Mouse (Mus musculus) CH12.LX (cell line): Measurements from ENCODE around the gene Jun. TPM values are rescaled to one million over a fixed set of nuclear protein-coding genes. Genes with fewer than 3 reads are reported as not detected.
A peak's percentile ranks its signal among the peaks of the same experiment; 100 is the strongest.

Source experiments
- DNase-seq: peaks from one replicate; pipeline ENCODE4 v3.0.0-alpha.2; 2013; ENCODE audit errors: extremely low read depth
- H3K27ac ChIP-seq: 2 replicates; pipeline ENCODE4 v1.5.1; 2012; ENCODE audit warnings: low read depth, mild to moderate bottlenecking, control low read depth, moderate library complexity; ENCODE audit not compliant: insufficient read depth
- H3K27me3 ChIP-seq: replicated peaks from 2 replicates; pipeline ENCODE3; 2012; ENCODE audit warnings: inconsistent platforms
- H3K36me3 ChIP-seq, 2 experiments: replicated peaks in 1 of 2; 2 replicates each; pipeline versions ENCODE3 to v1.6.1; 2012; ENCODE audit warnings: inconsistent platforms in 1 of 2, low read length in 1 of 2, mild to moderate bottlenecking in 1 of 2, mixed read lengths in 1 of 2, moderate library complexity in 1 of 2; ENCODE audit not compliant: control insufficient read depth in 1 of 2, insufficient read depth in 1 of 2
- H3K4me1 ChIP-seq, 2 experiments: 2 replicates each; pipeline ENCODE4 v1.6.1; 2012; ENCODE audit warnings: inconsistent platforms in 1 of 2, moderate library complexity in 1 of 2; ENCODE audit not compliant: insufficient read depth in 2 of 2, control insufficient read depth in 1 of 2
- H3K4me2 ChIP-seq: 2 replicates; pipeline ENCODE4 v1.6.1; 2012; ENCODE audit warnings: low read depth, mild to moderate bottlenecking, control low read depth; ENCODE audit not compliant: poor library complexity, insufficient read depth, severe bottlenecking
- H3K4me3 ChIP-seq, 3 experiments: fragments of 150-350 bp in 1 of 3; sonication (generic) in 1 of 3; replicated peaks in 1 of 3; 2 replicates each; pipeline versions ENCODE3 to v1.5.1; 2011 to 2012; ENCODE audit warnings: low read depth in 2 of 3, low read length in 2 of 3, mild to moderate bottlenecking in 2 of 3, moderate library complexity in 2 of 3, control low read depth in 1 of 3, improper control_type of control experiment in 1 of 3, inconsistent platforms in 1 of 3, mixed read lengths in 1 of 3; ENCODE audit not compliant: poor library complexity in 1 of 3
- H3K79me2 ChIP-seq: replicated peaks from 2 replicates; pipeline ENCODE4 v1.6.1; 2012; ENCODE audit warnings: mild to moderate bottlenecking, moderate library complexity; ENCODE audit not compliant: control insufficient read depth, poor library complexity, insufficient read depth, severe bottlenecking; ENCODE audit errors: extremely low read depth
- H3K9ac ChIP-seq: 2 replicates; pipeline ENCODE4 v1.6.1; 2012; ENCODE audit warnings: low read depth, mild to moderate bottlenecking, control low read depth, moderate library complexity; ENCODE audit not compliant: insufficient read depth
- H3K9me3 ChIP-seq: replicated peaks from 2 replicates; pipeline ENCODE3; 2012; ENCODE audit warnings: low read length, inconsistent platforms, mixed read lengths
- BHLHE40 ChIP-seq: IDR thresholded peaks from 2 replicates; pipeline ENCODE4 v1.6.1; 2011; ENCODE audit warnings: mild to moderate bottlenecking, low read depth, low read length, improper control_type of control experiment
- CHD1 ChIP-seq: IDR thresholded peaks from 2 replicates; pipeline ENCODE4 v1.6.1; 2012; ENCODE audit warnings: low read depth, low read length, improper control_type of control experiment, inconsistent platforms
- CHD2 ChIP-seq: IDR thresholded peaks from 2 replicates; pipeline ENCODE4 v1.6.1; 2011; ENCODE audit warnings: low read length, improper control_type of control experiment
- CTCF ChIP-seq, 2 experiments: IDR thresholded peaks in 1 of 2; conservative IDR thresholded peaks in 1 of 2; 2 replicates each; pipeline ENCODE4 v1.5.1; 2011 to 2012; ENCODE audit warnings: low read depth in 2 of 2, low read length in 2 of 2, improper control_type of control experiment in 1 of 2, inconsistent platforms in 1 of 2, mild to moderate bottlenecking in 1 of 2, moderate library complexity in 1 of 2
- E2F4 ChIP-seq: IDR thresholded peaks from 2 replicates; pipeline ENCODE4 v1.6.1; 2011; ENCODE audit warnings: low read depth, low read length, improper control_type of control experiment; ENCODE audit not compliant: insufficient replicate concordance
- ELF1 ChIP-seq: IDR thresholded peaks from 2 replicates; pipeline ENCODE4 v1.6.1; 2014; ENCODE audit warnings: low read depth, mild to moderate bottlenecking, inconsistent platforms, low read length, improper control_type of control experiment
- EP300 ChIP-seq: IDR thresholded peaks from 2 replicates; pipeline ENCODE4 v1.6.1; 2011; ENCODE audit warnings: low read length, improper control_type of control experiment
- ETS1 ChIP-seq: conservative IDR thresholded peaks from 2 replicates; pipeline ENCODE4 v1.6.1; 2012; ENCODE audit warnings: low read depth, mild to moderate bottlenecking, inconsistent platforms, low read length, improper control_type of control experiment, moderate library complexity
- GABPA ChIP-seq: IDR thresholded peaks from 2 replicates; pipeline ENCODE4 v1.6.1; 2012; ENCODE audit warnings: low read depth, low read length, improper control_type of control experiment, inconsistent platforms; ENCODE audit not compliant: insufficient replicate concordance
- HCFC1 ChIP-seq: IDR thresholded peaks from 2 replicates; pipeline ENCODE4 v1.6.1; 2012; ENCODE audit warnings: low read depth, mild to moderate bottlenecking, inconsistent platforms, low read length, improper control_type of control experiment
- IRF4 ChIP-seq: IDR thresholded peaks from 2 replicates; pipeline ENCODE4 v1.6.1; 2014; ENCODE audit warnings: low read depth, mild to moderate bottlenecking, inconsistent platforms, low read length, improper control_type of control experiment
- JUN ChIP-seq: IDR thresholded peaks from 2 replicates; pipeline ENCODE4 v1.6.1; 2011; ENCODE audit warnings: low read depth, mild to moderate bottlenecking, low read length, improper control_type of control experiment, moderate library complexity; ENCODE audit not compliant: insufficient read depth
- JUND ChIP-seq: conservative IDR thresholded peaks from 2 replicates; pipeline ENCODE4 v1.6.1; 2011; ENCODE audit warnings: low read depth, low read length, improper control_type of control experiment
- KAT2A ChIP-seq: IDR thresholded peaks from 2 replicates; pipeline ENCODE4 v1.6.1; 2012; ENCODE audit warnings: low read length, improper control_type of control experiment, inconsistent platforms; ENCODE audit not compliant: insufficient replicate concordance
- MAFK ChIP-seq: IDR thresholded peaks from 2 replicates; pipeline ENCODE4 v1.6.1; 2011; ENCODE audit warnings: low read length, improper control_type of control experiment; ENCODE audit not compliant: insufficient replicate concordance
- MAX ChIP-seq: IDR thresholded peaks from 2 replicates; pipeline ENCODE4 v1.6.1; 2011; ENCODE audit warnings: low read length, improper control_type of control experiment
- MAZ ChIP-seq: IDR thresholded peaks from 2 replicates; pipeline ENCODE4 v1.6.1; 2012; ENCODE audit warnings: low read depth, mild to moderate bottlenecking, inconsistent platforms, low read length, improper control_type of control experiment, moderate library complexity
- MEF2A ChIP-seq: IDR thresholded peaks from 2 replicates; pipeline ENCODE4 v1.6.1; 2014; ENCODE audit warnings: low read depth, mild to moderate bottlenecking, inconsistent platforms, low read length, improper control_type of control experiment, borderline replicate concordance
- MXI1 ChIP-seq: IDR thresholded peaks from 2 replicates; pipeline ENCODE4 v1.6.1; 2011; ENCODE audit warnings: mild to moderate bottlenecking, low read depth, low read length, improper control_type of control experiment
- MYC ChIP-seq: IDR thresholded peaks from 2 replicates; pipeline ENCODE4 v1.6.1; 2011; ENCODE audit warnings: low read depth, mild to moderate bottlenecking, improper control_type of control experiment, low read length
- NELFE ChIP-seq: IDR thresholded peaks from 2 replicates; pipeline ENCODE4 v1.6.1; 2011; ENCODE audit warnings: low read depth, low read length, improper control_type of control experiment
- PAX5 ChIP-seq: IDR thresholded peaks from 2 replicates; pipeline ENCODE4 v1.6.1; 2012; ENCODE audit warnings: low read length, inconsistent platforms, mixed read lengths
- POLR2A ChIP-seq: IDR thresholded peaks from 2 replicates; pipeline ENCODE4 v1.6.1; 2011; ENCODE audit warnings: low read depth, mild to moderate bottlenecking, improper control_type of control experiment, low read length
- POLR2AphosphoS2 ChIP-seq: IDR thresholded peaks from 2 replicates; pipeline ENCODE4 v1.6.1; 2011; ENCODE audit warnings: low read depth, low read length, improper control_type of control experiment
- RAD21 ChIP-seq: IDR thresholded peaks from 2 replicates; pipeline ENCODE4 v1.6.1; 2011; ENCODE audit warnings: low read depth, mild to moderate bottlenecking, low read length, improper control_type of control experiment, moderate library complexity
- RCOR1 ChIP-seq: conservative IDR thresholded peaks from 2 replicates; pipeline ENCODE4 v1.6.1; 2012; ENCODE audit warnings: low read depth, mild to moderate bottlenecking, inconsistent platforms, low read length, improper control_type of control experiment
- SIN3A ChIP-seq: IDR thresholded peaks from 2 replicates; pipeline ENCODE4 v1.6.1; 2012; ENCODE audit warnings: low read length, improper control_type of control experiment, inconsistent platforms
- SMC3 ChIP-seq: IDR thresholded peaks from 2 replicates; pipeline ENCODE4 v1.6.1; 2011; ENCODE audit warnings: low read depth, low read length, improper control_type of control experiment
- TBP ChIP-seq: conservative IDR thresholded peaks from 2 replicates; pipeline ENCODE4 v1.6.1; 2011; ENCODE audit warnings: low read depth, low read length, improper control_type of control experiment
- TCF12 ChIP-seq: IDR thresholded peaks from 2 replicates; pipeline ENCODE4 v1.6.1; 2014; ENCODE audit warnings: low read depth, mild to moderate bottlenecking, inconsistent platforms, low read length, improper control_type of control experiment
- UBTF ChIP-seq: IDR thresholded peaks from 2 replicates; pipeline ENCODE4 v1.6.1; 2012; ENCODE audit warnings: low read depth, mild to moderate bottlenecking, inconsistent platforms, low read length, improper control_type of control experiment, moderate library complexity
- USF1 ChIP-seq: IDR thresholded peaks from 2 replicates; pipeline ENCODE4 v1.6.1; 2014; ENCODE audit warnings: low read depth, mild to moderate bottlenecking, inconsistent platforms, low read length, improper control_type of control experiment
- USF2 ChIP-seq: conservative IDR thresholded peaks from 2 replicates; pipeline ENCODE4 v1.6.1; 2011; ENCODE audit warnings: low read depth, low read length, improper control_type of control experiment
- ZC3H11A ChIP-seq: IDR thresholded peaks from 2 replicates; pipeline ENCODE4 v1.6.1; 2012; ENCODE audit warnings: low read depth, mild to moderate bottlenecking, inconsistent platforms, low read length, improper control_type of control experiment
- ZKSCAN1 ChIP-seq: IDR thresholded peaks from 2 replicates; pipeline ENCODE4 v1.6.1; 2012; ENCODE audit warnings: low read depth, inconsistent platforms, low read length, improper control_type of control experiment, borderline replicate concordance
- ZMIZ1 ChIP-seq: IDR thresholded peaks from 2 replicates; pipeline ENCODE4 v1.6.1; 2012; ENCODE audit warnings: low read depth, mild to moderate bottlenecking, inconsistent platforms, low read length, improper control_type of control experiment
- ZNF384 ChIP-seq: IDR thresholded peaks from 2 replicates; pipeline ENCODE4 v1.6.1; 2012; ENCODE audit warnings: low read depth, low read length, improper control_type of control experiment, inconsistent platforms
- dilution Hi-C: fragments of 300-500 bp; cut with MboI; formaldehyde crosslinking; loops from 2 replicates; pipeline ENCODE4 v1.14.3; 2020; ENCODE audit warnings: low sequenced_read_pairs; ENCODE audit not compliant: extremely low pct_unique_long_range_greater_than_20kb, extremely low pct_ligation_motif_present
- in situ Hi-C: fragments of 300-500 bp; cut with MboI; formaldehyde crosslinking; loops from 3 replicates; pipeline ENCODE4 v1.14.3; 2019; ENCODE audit warnings: low sequenced_read_pairs, low pct_ligation_motif_present, low pct_unique_long_range_greater_than_20kb, mixed read lengths
- polyA plus RNA-seq: library from polyadenylated mRNA; unstranded; fragments of >175 nt; gene quantifications from 2 replicates; pipeline ENCODE4 v1.2.1, GENCODE M21; 2012; ENCODE audit warnings: low read depth; ENCODE audit not compliant: insufficient read length
- total RNA-seq, 2 experiments: library from RNA; depleted of rRNA; stranded (reverse); fragments of 300-350 nt in 1 of 2; fragments of >200 nt in 1 of 2; gene quantifications; 2 replicates each; pipeline ENCODE4 v1.2.3; 2012 to 2014

The Jun gene
- total and polyA plus RNA-seq, 3 experiments: 7.2 to 15.0 (median 10.4) TPM

GRCm38 (mm10) chr4:95000147-95000546 lies 51.9 kb downstream of the Jun start (continued):
- 0 out of 2 replicates have a peak, but pooled peaks have one; percentile 53 for TF ChIP-seq MAFK
- TF ChIP-seq MYC: no peak
- TF ChIP-seq JUN: no peak
- no peak for TF ChIP-seq SMC3
- no peak for TF ChIP-seq ZC3H11A

GRCm38 (mm10) chr4:94999249-94999648 lies 52.8 kb downstream of the Jun start:
- dilution Hi-C loops (no loop called here), in situ Hi-C loops (no loop called here)
- H3K9me3 ChIP-seq: peaks cover 8% of the 10 kb centered on the region
- no peak overlapping the region for H3K4me3 ChIP-seq
- H3K36me3 ChIP-seq: no peaks in the 10 kb centered on the region
- H3K4me2 ChIP-seq: peak overlapping the region; percentile 35
- peak; percentile 94 for DNase-seq
- H3K27ac ChIP-seq: 0 out of 2 replicates have a peak overlapping the region, but pooled peaks have one; percentile 31
- peaks cover 5 to 32% of the 10 kb centered on the region in 2 experiments for H3K4me1 ChIP-seq
- no peak overlapping the region for H3K9ac ChIP-seq
- no peaks in the 10 kb centered on the region for H3K27me3 ChIP-seq
- no peaks in the 10 kb centered on the region for H3K79me2 ChIP-seq
- TF ChIP-seq ZNF384 (0 out of 2 replicates have a peak, but pooled peaks have one; percentile 19), CHD1 (no peak), USF2 (no peak), GABPA (no peak), TBP (no peak), SMC3 (peak; percentile 52), ELF1 (peak; percentile 57; the same call in 1 of the 2 replicates), PAX5 (no peak), JUN (no peak; the same call in 1 of the 2 replicates), RCOR1 (no peak), RAD21 (peak; percentile 45), HCFC1 (0 out of 2 replicates have a peak, but pooled peaks have one; percentile 27), MAX (peak; percentile 74; the same call in 1 of the 2 replicates), NELFE (no peak), MXI1 (no peak; the same call in 1 of the 2 replicates), CHD2 (0 out of 2 replicates have a peak, but pooled peaks have one; percentile 17), UBTF (no peak), JUND (peak; percentile 34; the same call in 1 of the 2 replicates), KAT2A (0 out of 2 replicates have a peak, but pooled peaks have one; percentile 47), MYC (0 out of 2 replicates have a peak, but pooled peaks have one; percentile 66), E2F4 (no peak), ETS1 (peak; percentile 97), CTCF (conservative IDR thresholded peaks at IDR 0.05 in 1 of 2, IDR thresholded peaks at IDR 0.05 in 1 of 2; ENCODE audit: low read depth in 2 of 2, low read length in 2 of 2) (peak; percentile 47 to 63), POLR2AphosphoS2 (no peak), POLR2A (no peak), EP300 (peak; percentile 76; the same call in 1 of the 2 replicates), ZC3H11A (no peak), TCF12 (peak; percentile 71), ZMIZ1 (no peak), MAZ (peak; percentile 63; the same call in 1 of the 2 replicates), SIN3A (peak; percentile 93), MEF2A (peak; percentile 51; the same call in 1 of the 2 replicates), MAFK (peak; percentile 66; the same call in 1 of the 2 replicates), ZKSCAN1 (no peak), IRF4 (peak; percentile 71; the same call in 1 of the 2 replicates), BHLHE40 (peak; percentile 94), USF1 (no peak)
